Mouse (Mus musculus) thymus, postnatal 0 days (tissue): ENCODE results near the gene Map3k5. TPM values are rescaled to one million over a fixed set of nuclear protein-coding genes. Genes with fewer than 3 reads are reported as not detected.
"Not testable (repeated sequence)": the region's sequence is repeated elsewhere in the genome, so short reads cannot be mapped to it uniquely, and the experiment has no call there.

Source experiments
- DNase-seq: peaks from one replicate; pipeline ENCODE4 v3.0.0-alpha.2; 2015; ENCODE audit warnings: low spot score
- polyA plus RNA-seq: library from polyadenylated mRNA; unstranded; fragments of >200 nt; fragmentation: Nextera tagmentation; extraction: Ambion mirVana; gene quantifications from 2 replicates; pipeline ENCODE4 v1.2.1, GENCODE M21; 2015

The Map3k5 gene
- polyA plus RNA-seq, 1 experiment from 2014 or later, result 3.3 TPM

GRCm38 (mm10) chr10:19960831-19961380 lies 26.6 kb downstream of the Map3k5 start:
- no peak for DNase-seq

GRCm38 (mm10) chr10:19962746-19963145 lies 28.5 kb downstream of the Map3k5 start:
- DNase-seq, result peak; percentile 10

- no peak for DNase-seq
These were observed 28.9 kb downstream of the Map3k5 start for GRCm38 (mm10) chr10:19963206-19963605.

GRCm38 (mm10) chr10:19964105-19964504 lies 29.8 kb downstream of the Map3k5 start:
- DNase-seq, result no peak

GRCm38 (mm10) chr10:19966597-19966996 lies 32.3 kb downstream of the Map3k5 start:
- DNase-seq, result no peak

- no peak for DNase-seq
These were observed 34.2 kb downstream of the Map3k5 start for GRCm38 (mm10) chr10:19968445-19968844.

GRCm38 (mm10) chr10:19969831-19970460 lies 35.7 kb downstream of the Map3k5 start:
- no peak for DNase-seq

GRCm38 (mm10) chr10:19971491-19971890 lies 37.2 kb downstream of the Map3k5 start:
- DNase-seq, result not testable (repeated sequence)

- DNase-seq, result no peak
These were observed 39.2 kb downstream of the Map3k5 start for GRCm38 (mm10) chr10:19973321-19974108.

- no peak for DNase-seq
These were observed 43.3 kb downstream of the Map3k5 start for GRCm38 (mm10) chr10:19977557-19977956.

GRCm38 (mm10) chr10:19978662-19979199 lies 44.5 kb downstream of the Map3k5 start:
- DNase-seq, result no peak

GRCm38 (mm10) chr10:19987736-19988135 lies 53.5 kb downstream of the Map3k5 start:
- DNase-seq, result no peak

- DNase-seq, result no peak
These were observed 55.7 kb downstream of the Map3k5 start for GRCm38 (mm10) chr10:19989986-19990385.

- no peak for DNase-seq
These were observed 56.4 kb downstream of the Map3k5 start for GRCm38 (mm10) chr10:19990638-19991037.

- peak; percentile 29 for DNase-seq
These were observed 57.1 kb downstream of the Map3k5 start for GRCm38 (mm10) chr10:19991237-19991865.

GRCm38 (mm10) chr10:19991866-19992252 lies 57.6 kb downstream of the Map3k5 start:
- peak; percentile 79 for DNase-seq

GRCm38 (mm10) chr10:19994469-19995450 lies 60.5 kb downstream of the Map3k5 start:
- DNase-seq, result peak; percentile 55

GRCm38 (mm10) chr10:19996151-19996550 lies 61.9 kb downstream of the Map3k5 start:
- no peak for DNase-seq

GRCm38 (mm10) chr10:19999703-20000407 lies 65.6 kb downstream of the Map3k5 start:
- DNase-seq, result no peak

- no peak for DNase-seq
These were observed 66.1 kb downstream of the Map3k5 start for GRCm38 (mm10) chr10:20000408-20000770.
